ENCODE assay signal across 8 mouse cellular contexts in genomic region chr4:28298911-28299353, GRCm38 (mm10).
DNase-seq lines count a peak whose midpoint lies in the region; ATAC-seq and TF ChIP-seq lines count a peak whose summit lies in the region.

No protein-coding gene starts in this region.

- 48% methylated on average over 7 of the region's 7 CpGs for WGBS in intestine, embryonic 15.5 days
- WGBS in intestine, postnatal 0 days: 54% methylated on average over 7 of the region's 7 CpGs
- 35% methylated on average over 7 of the region's 7 CpGs for WGBS in forebrain, embryonic 14.5 days

- TF ChIP-seq CTCF in intestine, postnatal 0 days (IDR thresholded peaks at IDR 0.05; ENCODE audit: low read depth): no peak
- no peak for TF ChIP-seq CTCF in left cerebral cortex, adult 2 months (IDR thresholded peaks at IDR 0.05)

- H3K9me3 ChIP-seq in intestine, embryonic 15.5 days: no peaks in the 10 kb centered on the region
- no peaks in the 10 kb centered on the region for H3K9me3 ChIP-seq in intestine, postnatal 0 days (ENCODE audit: control insufficient read depth)
- H3K9me3 ChIP-seq in forebrain, embryonic 14.5 days (replicated peaks; ENCODE audit: control insufficient read depth, low read length): no peaks in the 10 kb centered on the region

- no peak overlapping the region for H3K4me3 ChIP-seq in intestine, embryonic 15.5 days (replicated peaks)
- H3K4me3 ChIP-seq in intestine, postnatal 0 days (ENCODE audit: low read depth, low read length): no peak overlapping the region
- no peak overlapping the region for H3K4me3 ChIP-seq in forebrain, embryonic 14.5 days (ENCODE audit: low read depth, low read length)
- no peak overlapping the region for H3K4me3 ChIP-seq in left cerebral cortex, adult 2 months

- H3K4me2 ChIP-seq in intestine, embryonic 15.5 days (replicated peaks): no peak overlapping the region
- no peak overlapping the region for H3K4me2 ChIP-seq in intestine, postnatal 0 days (replicated peaks; ENCODE audit: low read depth)
- no peak overlapping the region for H3K4me2 ChIP-seq in forebrain, embryonic 14.5 days (ENCODE audit: low read length)

- no peak overlapping the region for H3K27ac ChIP-seq in intestine, embryonic 15.5 days
- H3K27ac ChIP-seq in intestine, postnatal 0 days (ENCODE audit: low read depth, low read length): no peak overlapping the region
- H3K27ac ChIP-seq in forebrain, embryonic 14.5 days (ENCODE audit: low read depth, low read length): no peak overlapping the region
- peak overlapping the region; percentile 76 for H3K27ac ChIP-seq in left cerebral cortex, adult 2 months

- intact Hi-C loops in left cerebral cortex, adult 2 months (cut with DNase I): loop anchor here (1.0 to 10.0 kb wide), 3 partner anchors 304 to 513 kb away; partner anchors contain the start of gene Epha7

- H3K36me3 ChIP-seq in intestine, embryonic 15.5 days: no peaks in the 10 kb centered on the region
- no peaks in the 10 kb centered on the region for H3K36me3 ChIP-seq in intestine, postnatal 0 days (ENCODE audit: control insufficient read depth, insufficient read depth)
- H3K36me3 ChIP-seq in forebrain, embryonic 14.5 days (ENCODE audit: control insufficient read depth, insufficient read depth, low read length): no peaks in the 10 kb centered on the region

- H3K9ac ChIP-seq in intestine, embryonic 15.5 days: no peak overlapping the region
- H3K9ac ChIP-seq in intestine, postnatal 0 days (ENCODE audit: low read depth, low read length): no peak overlapping the region
- H3K9ac ChIP-seq in forebrain, embryonic 14.5 days (ENCODE audit: low read length): no peak overlapping the region

- peak; percentile 20; the same call in 1 of the 2 replicates for ATAC-seq in intestine, embryonic 15.5 days
- ATAC-seq in intestine, postnatal 0 days: no peak
- peak; percentile 60 for ATAC-seq in forebrain, embryonic 14.5 days
- ATAC-seq in inflammation-experienced regulatory T-cells, adult 6 months: no peak

- H3K4me1 ChIP-seq in intestine, embryonic 15.5 days (replicated peaks): no peaks in the 10 kb centered on the region
- H3K4me1 ChIP-seq in intestine, postnatal 0 days (replicated peaks; ENCODE audit: control insufficient read depth, insufficient read depth, low read length): no peaks in the 10 kb centered on the region
- peaks cover 9% of the 10 kb centered on the region; the same call in 1 of the 2 replicates for H3K4me1 ChIP-seq in forebrain, embryonic 14.5 days (ENCODE audit: control insufficient read depth, insufficient read depth, low read length)

- H3K27me3 ChIP-seq in intestine, embryonic 15.5 days (replicated peaks): no peaks in the 10 kb centered on the region
- no peaks in the 10 kb centered on the region for H3K27me3 ChIP-seq in intestine, postnatal 0 days (replicated peaks; ENCODE audit: control insufficient read depth, insufficient read depth, low read length)
- H3K27me3 ChIP-seq in forebrain, embryonic 14.5 days (replicated peaks; ENCODE audit: control insufficient read depth, insufficient read depth, low read length): no peaks in the 10 kb centered on the region

- peak; percentile 11 for DNase-seq in NIH3T3 (ENCODE audit: low read depth)
- peak; percentile 38 for DNase-seq in forebrain, embryonic 14.5 days (ENCODE audit: low spot score)
- peak; percentile 66 to 81 for DNase-seq in left cerebral cortex, adult 2 months (ENCODE audit: extremely low spot score in 1 of 2, low spot score in 2 of 2)
- peak; percentile 3 for DNase-seq in urinary bladder, postnatal 25 days (ENCODE audit: low spot score)
- no peak for DNase-seq in cerebellum, postnatal 36 days

Comparison
In these comparisons a context has a peak if more than half of its experiments do, and no peak if none do; other contexts are left out.
1. ATAC-seq: peak in intestine, embryonic 15.5 days (single experiment) and forebrain, embryonic 14.5 days (single experiment); none in intestine, postnatal 0 days (single experiment) and inflammation-experienced regulatory T-cells, adult 6 months (single experiment).
2. DNase-seq: peak in NIH3T3 (single experiment), forebrain, embryonic 14.5 days (single experiment), left cerebral cortex, adult 2 months (2 of 2) and urinary bladder, postnatal 25 days (single experiment); none in cerebellum, postnatal 36 days (0 of 2).